Mouse (Mus musculus) thymus, postnatal 14 days (tissue): ENCODE measurements around the gene Ccdc47.

Experiments used
- DNase-seq: peaks from one replicate; pipeline ENCODE4 v3.0.0; 2021

Gene Ccdc47

DNA sequence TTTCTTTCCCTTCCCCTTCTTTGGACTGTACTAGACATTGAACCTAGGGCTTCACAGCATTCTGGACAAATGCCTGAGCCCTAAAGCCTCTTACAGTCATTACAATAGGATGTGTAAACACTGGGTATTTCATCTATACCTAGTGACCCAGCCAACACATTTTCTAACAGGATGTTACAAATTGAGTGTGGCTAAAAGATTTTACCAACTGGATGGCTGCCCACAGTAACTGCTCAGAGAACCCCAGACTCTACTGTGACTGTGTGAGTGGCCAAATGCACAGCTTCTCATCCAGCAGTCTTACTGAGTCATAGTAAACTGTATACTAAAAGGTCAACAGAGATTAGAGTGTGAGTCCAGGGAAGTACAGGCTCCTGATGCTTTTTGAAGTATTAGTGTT is 20.8 kb downstream of the Ccdc47 start:
- no peak for DNase-seq

DNA sequence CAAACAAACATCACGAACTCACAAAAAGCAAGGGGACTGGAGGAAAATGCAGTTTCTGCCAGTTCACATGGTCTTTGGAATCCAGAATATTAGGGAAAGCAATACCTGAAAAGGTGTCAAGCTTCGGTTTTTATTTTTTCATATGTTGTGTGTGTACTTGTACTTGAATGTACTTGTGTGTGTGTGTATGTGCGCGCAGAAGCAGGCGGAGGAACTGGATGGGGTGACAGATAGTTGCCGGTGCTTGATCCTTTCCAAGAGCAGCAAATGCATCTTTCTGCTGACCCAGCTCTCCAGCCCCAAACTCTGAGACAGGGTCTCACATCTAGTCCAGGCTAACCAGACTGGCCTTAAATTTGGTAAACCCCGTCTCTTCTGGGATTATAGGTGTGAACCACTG is 21.3 kb downstream of the Ccdc47 start:
- no peak for DNase-seq

DNA sequence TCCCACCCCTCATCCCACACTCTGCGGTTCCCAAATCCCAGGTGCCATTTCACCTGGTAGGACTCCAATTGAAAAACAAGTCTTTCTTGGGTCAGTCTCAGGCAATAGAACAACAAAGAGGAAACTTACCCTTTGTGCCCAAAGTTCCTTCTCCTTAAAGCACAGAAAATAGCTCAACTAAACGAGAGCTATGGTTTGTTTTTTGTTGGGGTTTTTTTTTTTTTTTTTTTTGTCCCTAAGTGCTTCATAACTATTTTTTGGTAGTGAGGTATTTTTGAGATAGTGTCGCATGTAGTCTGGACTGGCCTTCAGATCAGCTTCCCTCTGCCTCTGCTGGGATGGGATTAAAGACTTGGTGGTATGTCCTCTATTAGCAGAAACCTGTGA is 22.0 kb downstream of the Ccdc47 start:
- no peak for DNase-seq

DNA sequence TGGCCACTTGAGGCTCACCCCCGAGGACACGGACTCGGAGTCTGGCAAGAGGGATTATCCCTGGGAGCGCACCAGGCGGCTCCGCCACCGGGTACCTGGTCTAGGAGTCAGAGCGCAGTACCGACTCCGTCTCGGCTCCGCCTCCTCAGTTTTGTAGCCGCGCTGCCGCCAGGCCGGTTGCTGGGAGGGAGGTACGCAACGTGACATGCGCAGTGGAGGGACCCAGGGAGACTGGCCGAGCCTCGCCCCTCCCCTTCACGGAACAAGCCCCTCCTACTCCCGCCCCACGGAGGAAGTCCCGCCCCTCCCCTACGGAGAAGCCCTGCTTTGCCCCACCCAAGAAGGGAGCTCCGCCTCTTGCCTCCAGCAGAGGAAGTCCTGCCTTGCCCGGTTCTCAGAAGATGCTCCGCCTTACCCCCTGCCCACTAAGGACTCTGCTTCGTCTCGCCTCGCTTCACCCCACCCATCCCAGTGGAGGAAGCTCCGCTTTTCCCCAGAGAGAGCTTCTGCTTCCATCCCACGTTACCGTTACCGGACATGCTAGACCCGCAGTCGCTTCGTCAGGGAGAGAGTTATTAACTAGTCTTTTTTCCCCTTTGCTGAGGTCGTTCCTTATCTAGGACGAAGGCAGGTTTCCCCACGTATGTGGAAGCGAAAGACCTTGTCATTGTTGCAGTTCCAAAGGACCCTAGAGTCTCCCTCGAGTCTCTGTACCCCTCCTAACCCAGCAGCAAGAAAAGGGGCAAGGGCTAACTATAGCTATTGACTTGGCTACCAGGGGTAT is 22.6 kb downstream of the Ccdc47 start:
- DNase-seq, result peak; percentile 98

DNA sequence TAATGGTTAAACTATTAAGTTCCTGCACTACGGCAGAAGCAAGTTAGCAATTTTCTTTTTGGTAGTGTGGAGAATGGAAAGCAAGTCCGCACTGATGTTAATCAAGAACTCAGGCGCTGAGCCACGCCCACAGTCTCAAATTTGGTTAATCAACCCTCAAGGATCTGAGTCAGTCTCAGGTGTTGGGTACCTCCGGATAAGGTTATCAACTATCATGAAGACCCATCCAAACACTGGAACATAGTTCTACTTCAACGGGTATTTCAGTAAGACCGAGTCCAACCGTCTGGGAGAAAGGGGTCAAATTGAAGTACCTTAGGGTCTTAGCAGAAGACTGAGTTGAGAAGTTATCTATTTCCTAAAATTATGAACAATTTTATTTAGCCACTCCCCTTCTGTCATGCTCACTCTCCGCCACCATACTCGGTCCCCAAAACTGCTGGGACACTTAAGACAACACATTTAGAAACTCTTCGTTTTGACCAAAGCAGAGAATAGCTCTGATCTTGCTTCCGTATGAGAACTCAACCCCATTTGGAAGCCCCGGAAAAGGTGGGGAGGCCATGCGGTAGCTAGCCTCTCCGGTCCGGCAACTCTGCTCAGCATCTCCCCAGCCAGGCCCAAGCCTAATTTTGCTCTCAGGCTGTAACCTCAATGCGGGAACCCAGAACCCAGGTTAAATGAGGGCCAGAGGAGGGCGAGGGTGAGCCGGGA is 23.3 kb downstream of the Ccdc47 start:
- peak; percentile 19 for DNase-seq

DNA sequence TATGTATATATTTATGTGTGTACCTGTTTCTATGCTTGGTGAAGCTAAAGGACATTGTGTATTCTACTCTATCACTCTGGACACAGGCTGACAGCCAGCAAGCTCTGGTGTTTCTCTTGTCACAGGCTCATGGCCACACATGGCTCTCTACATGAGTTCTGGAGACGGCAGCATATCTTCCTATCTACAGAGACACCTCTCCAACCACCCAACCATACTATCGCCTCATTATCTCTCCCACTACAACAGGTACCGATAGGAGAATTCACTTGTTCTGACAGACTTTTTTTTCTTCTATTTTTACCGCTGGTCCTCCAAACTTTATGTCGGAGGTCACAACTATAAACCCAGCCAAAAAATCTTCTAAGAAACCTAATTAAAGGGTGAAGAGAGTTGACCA is 23.9 kb downstream of the Ccdc47 start:
- DNase-seq, result no peak

DNA sequence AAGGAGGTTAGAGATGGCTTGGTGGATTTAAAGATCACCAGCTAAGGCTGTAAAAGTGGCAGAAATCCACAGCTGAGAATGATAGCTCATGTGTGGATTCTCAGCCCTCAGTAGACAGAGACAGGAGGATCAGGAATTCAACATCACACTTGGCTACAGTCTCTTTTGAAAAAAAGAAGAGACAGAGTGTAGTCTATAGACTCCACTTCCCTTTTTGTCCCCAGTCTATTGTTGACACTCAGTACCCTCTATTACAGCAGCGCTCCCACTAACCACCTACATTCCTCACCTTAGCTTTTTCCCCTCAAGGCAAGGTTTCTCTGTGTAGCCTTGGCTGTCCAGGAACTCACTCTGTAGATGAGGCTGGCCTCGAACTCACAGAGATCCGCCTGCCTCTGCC is 24.4 kb downstream of the Ccdc47 start:
- DNase-seq, result no peak

DNA sequence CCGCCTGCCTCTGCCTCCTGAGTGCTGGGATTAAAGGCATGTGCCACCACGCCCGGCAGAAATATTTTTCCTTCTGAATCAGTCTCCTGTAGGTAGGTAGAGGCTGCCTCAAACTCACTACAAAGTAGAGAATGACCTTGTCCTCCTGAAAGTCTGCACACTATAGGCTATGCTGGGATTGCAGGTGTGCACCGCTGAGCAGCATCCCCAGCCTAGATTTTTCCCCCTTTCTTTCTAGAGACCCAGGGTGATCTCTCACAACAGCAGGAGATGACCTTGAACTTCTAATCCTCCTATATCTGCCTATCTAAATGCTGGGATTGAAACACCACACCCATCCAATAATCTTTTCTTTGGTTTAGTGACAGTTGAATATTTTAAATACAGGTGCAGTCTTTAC is 28.8 kb downstream of the Ccdc47 start:
- DNase-seq, result no peak

DNA sequence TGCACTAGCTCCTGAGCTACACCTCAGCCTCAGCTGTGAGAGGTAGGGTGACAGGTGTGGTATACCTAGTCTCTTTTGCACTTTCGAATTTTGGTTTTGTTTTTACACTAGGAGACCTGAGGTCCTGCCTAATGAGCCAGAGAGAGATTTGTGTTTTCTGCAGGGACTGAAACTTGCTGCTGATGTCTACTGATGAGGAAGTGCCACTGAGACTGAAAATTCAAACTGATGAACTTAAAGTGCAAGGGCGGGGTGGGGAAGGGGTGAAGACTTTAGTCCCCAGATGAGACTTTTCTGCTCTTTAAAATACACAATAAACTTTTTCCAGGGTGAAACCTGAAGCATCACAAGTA is 35.7 kb downstream of the Ccdc47 start:
- DNase-seq, result no peak

DNA sequence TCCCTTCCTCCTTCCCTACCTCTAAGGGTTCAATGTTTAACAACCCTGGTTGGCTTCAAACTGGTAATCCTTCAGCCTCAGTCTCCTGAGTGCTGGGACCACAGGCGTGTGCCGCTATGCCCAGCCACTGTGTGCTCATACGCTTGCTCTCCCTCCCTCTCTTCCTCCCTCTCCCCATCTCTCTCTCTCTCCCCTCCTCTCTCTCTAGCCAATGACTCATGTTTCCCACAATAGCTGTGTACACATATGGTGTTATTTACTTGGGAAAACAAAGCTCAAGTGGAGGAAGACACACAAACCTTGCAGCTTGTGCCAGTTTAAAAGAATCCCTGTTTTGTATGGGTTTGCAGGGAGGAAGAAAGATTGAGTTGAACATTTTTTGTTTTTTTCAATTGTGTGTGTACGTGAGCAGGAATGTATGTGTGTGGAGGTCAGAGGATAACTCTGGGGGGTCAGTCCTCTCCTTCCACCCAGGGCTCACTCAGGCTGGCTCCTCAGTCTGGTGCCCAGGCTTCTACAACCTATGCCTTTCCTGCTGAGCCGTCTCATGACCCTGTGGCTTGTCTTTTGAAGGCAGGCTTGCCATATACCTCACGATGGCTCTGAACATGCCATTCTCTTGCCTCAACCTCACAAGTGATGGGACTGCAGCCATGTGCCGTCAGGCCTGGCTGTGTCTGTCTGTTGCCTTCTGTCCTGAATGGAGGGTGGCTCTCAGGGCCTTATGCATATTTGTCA is 36.3 kb downstream of the Ccdc47 start:
- no peak for DNase-seq

DNA sequence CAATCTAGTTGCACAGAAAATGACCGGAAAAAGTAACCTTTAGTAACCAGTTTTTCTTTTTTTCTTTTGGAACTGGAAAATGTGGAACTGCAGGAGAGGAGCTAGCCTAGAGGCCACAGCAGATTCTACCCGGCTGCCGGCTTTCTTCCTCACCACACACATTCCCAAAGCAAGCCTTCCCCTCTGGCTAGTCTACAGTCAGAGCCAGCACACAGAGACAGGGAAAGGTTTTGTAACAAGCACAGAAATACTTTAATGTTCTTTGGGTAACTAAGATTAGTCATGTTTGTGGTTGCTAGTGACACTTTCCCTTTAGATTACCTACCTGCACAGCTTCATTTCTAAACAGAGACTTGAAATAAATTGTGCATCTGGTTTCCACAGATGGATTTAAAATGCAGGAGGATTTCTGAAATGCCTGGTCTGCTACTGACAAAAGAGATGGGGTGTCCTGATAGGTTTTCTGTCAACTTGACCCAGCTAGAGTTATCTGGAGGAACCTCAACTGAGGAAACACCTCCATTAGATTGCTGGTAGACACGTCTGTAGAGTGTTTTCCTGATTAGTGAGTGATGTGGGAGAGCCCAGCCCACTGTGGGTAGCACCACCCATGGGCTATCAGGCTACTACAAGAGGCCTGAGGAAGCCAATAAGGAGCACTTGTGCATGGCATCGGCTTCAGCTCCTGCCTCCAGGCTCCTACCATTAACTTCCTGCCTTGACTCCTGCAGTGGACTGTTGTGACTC is 37.9 kb downstream of the Ccdc47 start:
- DNase-seq, result no peak

DNA sequence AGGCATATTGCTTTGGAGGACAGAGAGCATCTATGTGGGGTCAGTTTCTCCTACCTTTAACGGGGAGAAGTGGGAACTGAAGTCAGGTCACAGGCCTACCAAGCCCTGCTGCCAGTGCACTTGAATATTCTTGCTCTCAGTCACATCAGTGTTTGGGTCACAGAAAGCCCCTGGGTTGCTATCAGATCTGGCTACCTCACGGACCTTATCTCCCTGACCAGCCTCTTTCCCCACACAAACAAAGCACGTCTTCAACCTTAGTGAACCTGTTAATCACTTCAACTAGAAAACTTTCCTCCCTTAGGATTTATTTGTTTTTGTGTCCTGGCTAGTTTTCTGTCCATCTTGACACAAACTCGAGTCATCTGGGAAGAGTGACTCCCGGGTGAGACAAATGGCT is 39.8 kb downstream of the Ccdc47 start:
- no peak for DNase-seq

DNA sequence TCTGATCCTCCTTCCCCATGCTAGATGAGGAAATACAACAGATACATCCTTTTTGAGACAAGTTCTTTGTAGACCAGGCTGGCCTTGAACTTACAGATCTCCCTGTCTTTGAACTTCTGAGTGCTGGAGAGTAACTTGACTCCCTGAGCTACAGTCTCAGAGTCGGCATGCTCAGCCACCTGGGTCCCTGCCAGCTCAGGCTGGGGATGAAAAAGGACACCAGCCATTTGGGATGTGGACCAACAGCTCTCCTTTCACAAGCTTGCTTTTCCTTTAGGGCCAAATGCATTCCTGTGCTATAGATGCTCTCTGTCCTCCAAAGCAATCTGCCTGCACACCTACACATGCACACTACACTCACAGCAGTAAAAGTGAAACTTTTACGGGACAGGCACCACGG is 41.1 kb downstream of the Ccdc47 start:
- DNase-seq, result no peak

DNA sequence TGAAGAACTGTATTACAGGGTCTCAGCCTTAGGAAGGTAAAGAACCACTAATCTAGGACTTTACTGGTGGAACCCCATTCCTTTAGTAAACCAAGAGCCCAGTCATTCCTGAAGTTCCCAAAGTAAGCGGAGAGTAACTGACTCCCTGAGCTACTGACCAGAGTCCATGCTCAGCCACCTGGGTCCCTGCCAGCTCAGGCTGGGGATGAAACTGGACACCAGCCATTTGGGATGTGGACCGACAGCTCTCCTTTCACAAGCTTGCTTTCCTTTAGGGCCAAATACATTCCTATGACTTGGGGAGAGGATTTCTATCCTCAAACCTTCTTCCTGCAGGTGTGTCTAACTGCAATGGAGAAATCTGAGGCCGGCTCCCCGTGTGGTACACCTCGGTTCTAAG is 41.8 kb downstream of the Ccdc47 start:
- no peak for DNase-seq

DNA sequence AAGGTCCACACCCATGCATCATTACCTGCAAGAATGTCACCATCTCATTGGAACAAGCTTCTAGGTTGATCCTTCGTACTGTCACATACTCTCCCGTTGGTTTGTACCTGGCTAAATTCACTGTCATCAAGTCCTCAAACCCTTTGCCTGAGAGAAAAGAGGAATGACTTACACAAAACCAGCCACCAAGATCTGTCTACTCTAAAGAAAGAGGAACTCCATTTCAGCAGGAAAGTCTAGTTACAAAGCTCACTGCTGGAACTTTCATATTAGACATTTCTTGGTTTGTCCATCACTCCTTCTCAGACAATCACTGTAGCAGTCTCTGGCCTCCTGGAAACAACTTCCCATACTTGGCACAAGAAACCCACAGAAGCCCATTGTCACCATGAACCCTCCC is 42.9 kb downstream of the Ccdc47 start:
- DNase-seq, result no peak

DNA sequence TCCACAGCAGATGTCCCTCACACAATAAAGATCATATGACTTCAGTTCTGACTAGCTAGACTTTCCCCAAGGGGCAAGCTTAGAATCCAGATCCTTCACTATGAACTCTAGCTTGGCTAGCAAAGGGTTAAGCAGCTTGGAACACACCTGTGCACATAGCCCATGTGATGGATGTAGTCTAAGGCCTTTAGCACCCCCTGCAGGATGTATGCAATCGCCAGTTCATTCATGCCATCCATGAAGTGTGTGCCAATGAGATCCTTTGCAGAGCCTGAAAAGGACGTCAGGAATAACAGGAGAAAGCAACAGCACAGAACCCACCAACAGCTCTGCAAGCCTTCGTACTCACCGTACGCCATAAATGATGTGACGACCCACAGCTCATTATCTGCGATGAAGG is 45.3 kb downstream of the Ccdc47 start:
- DNase-seq, result peak; percentile 88

DNA sequence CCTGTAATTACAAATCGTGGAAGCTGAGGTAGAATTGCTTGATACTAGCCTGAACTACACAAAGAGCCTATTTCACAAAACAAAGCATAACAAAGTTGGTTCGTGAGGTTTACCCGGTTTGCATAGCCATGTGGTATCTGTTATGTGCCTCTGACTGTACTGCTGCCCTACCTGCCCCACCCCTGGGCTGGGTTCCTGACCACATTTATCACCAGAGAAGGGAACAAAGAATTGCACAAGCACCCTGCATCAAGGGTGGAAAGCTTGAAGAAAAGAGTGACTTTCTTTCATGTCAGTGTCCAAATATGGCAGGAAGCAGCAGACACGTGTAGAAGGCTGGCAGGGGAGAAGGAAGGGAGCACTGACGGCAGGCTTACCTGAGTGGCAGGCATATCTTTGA is 48.7 kb downstream of the Ccdc47 start:
- peak; percentile 74 for DNase-seq

DNA sequence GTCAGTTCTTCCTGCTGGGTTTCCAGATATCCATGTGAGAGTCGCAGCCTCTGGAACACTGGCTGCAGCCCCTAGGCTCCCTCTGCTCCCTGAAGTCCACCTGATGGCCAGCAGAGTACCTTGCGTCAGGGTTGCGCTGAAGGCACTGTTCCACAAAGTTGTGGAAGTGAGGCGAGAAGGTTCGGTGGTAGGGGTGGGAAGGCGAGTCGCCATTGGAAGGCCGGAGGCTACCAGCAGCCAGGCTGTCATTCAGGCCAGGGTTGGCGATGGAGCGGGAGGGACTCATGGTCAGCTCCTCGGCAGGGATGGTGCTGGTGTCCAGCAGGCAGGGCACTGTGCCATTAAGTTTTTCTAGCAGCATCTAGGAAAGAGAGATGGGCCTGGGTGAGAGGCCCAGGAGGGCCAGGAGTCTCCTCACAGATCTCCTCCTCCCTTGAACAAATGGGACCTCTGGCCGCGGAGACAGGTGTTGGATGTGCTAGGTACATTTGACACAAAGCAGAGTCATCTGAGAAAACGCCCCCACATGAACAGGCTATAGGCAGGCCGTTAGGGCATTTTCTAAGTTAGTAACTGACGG is 51.5 kb downstream of the Ccdc47 start:
- DNase-seq, result no peak

DNA sequence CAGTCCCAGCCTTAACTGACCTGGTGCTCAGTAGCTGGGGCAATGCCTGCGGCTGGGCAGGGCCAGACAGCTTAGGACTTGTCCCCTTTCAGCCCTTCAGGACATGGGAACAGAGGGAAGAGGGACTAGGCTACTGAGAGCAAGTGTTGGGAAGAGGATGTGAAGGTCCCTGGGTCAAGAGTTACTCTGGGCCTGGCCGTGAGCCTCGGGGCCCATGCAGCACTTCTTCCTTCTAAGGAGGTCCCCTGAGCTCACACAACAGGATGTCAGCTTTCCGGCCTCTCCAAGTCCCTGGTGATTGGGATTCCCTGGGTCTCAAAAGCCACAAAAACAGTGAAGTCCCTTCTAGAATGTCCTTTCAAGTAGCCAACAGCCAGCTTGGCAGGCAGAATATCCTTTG is 52.6 kb downstream of the Ccdc47 start:
- DNase-seq, result no peak

DNA sequence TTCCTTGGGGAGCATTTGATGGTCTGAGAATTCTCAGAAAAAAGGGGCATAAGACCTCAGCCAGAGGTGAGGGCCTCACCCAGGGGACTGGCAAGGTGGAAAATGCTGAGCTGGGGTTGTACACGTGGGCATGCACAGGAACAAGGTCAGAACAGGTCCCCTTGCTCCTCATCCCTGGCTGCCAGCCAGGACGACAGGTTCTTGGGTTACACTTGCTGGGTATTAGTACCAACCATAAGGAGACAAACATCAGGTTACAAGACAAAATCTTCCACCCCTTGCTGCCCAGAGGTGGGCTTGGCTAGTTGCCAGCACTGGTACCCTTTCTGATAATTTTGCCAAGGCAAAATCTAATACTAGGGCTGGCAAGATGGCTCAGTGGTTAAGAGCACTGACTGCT is 53.9 kb downstream of the Ccdc47 start:
- DNase-seq, result no peak

DNA sequence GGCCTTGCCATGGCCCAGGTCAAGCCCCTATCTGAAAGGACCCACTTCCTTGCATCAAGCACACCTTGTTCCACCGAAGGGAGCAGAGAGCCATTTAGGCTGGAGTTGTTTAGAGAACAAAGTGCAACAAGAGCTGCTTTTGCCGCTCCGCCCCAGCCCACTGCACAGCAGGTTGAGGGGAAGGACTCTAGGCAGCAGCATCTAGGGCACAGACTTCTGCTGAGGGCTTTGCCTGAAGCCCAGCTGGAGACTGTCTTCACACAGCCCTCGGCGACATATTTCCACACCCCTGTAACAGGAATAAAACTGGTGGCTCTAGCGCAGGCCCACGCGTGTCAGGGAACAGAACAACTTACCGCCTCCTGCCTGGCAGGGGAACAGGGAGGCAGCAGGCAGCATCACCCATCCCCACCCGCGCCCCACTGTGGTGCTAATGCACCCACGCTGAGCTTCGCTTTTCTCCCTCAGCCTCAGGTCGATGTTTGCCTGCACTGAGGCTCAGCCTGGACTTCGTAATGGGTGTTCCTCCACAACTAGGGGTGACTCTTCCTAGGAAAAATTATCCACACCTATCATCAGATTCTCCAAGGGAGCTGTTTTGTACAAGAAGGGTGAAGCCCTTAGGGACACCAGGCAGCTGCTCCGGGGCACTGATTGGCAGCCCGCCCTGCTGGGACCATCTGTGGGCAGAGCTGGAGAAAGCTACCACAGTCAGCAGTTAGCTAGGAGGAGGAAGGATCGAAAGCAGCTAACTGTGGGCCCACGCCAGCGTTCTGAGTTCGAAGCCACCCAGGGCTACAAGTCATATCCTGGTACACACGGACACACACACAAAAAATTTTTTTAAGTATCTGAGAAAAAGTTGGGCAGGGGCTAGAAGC is 55.1 kb downstream of the Ccdc47 start, which contains the start of the genes Gm10840 and Limd2:
Gene Gm10840, plus strand, starts transcription at position 10 of the 881 bp plus-strand sequence.
Gene Limd2, minus strand, starts transcription at position 20 of the 881 bp plus-strand sequence.
- peak; percentile 84 for DNase-seq
